In the genomic region with DNA sequence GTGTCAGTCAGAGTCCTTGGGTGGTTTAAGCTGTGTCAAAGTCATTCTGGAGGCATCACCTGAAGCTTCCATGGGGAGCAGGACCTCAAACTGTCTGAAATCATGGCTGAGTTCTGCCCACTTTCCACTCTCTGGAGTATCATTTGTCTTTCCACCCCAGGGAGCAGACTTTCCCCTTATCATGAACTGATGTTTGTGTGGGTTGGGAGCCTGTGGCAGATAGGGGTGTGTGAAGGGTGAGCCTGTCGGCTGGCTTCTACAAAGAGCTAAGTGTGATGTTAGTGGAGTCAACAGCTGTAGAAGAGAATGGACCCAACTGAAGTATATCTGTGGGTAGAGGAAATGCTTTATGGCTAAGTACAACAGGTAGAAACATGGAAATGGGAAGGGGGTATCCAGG, we compare ENCODE assay signal across 22 mouse cellular contexts. TPM values are rescaled to one million over a fixed set of nuclear protein-coding genes. Genes with fewer than 3 reads are reported as not detected.
A peak's percentile ranks its signal among the peaks of the same experiment; 100 is the strongest.
DNase-seq lines count a peak whose midpoint lies in the region; ATAC-seq and TF ChIP-seq lines count a peak whose summit lies in the region.
"Had no signal": no experiment of that assay in that cellular context is flagged by ENCODE, and none has a peak within 500 bp of the region (broad histone marks: within the 10 kb centered on the region; RNA-seq: fewer than 3 reads in every experiment).

No protein-coding gene starts in this region.

- no peaks in the 10 kb centered on the region for H3K79me2 ChIP-seq in MEL (ENCODE audit: control insufficient read depth, insufficient read depth, low read length, poor library complexity)

- 9% methylated on average over 1 of the region's 1 CpGs for WGBS in liver, embryonic 14.5 days (ENCODE audit: insufficient replicate concordance)
- WGBS in stomach, embryonic 15.5 days: 61% methylated on average over 1 of the region's 1 CpGs
- WGBS in midbrain, postnatal 0 days: 100% methylated on average over 1 of the region's 1 CpGs

- H3K27me3 ChIP-seq in MEL (ENCODE audit: control insufficient read depth in 1 of 2, insufficient read depth in 2 of 2, low read length in 2 of 2): no peaks in the 10 kb centered on the region
- H3K27me3 ChIP-seq in erythroblast, embryonic 14.5 days (ENCODE audit: control insufficient read depth): no peaks in the 10 kb centered on the region
- no peaks in the 10 kb centered on the region for H3K27me3 ChIP-seq in liver, embryonic 14.5 days (ENCODE audit: control insufficient read depth, insufficient read depth, low read length)
- H3K27me3 ChIP-seq in stomach, embryonic 15.5 days (replicated peaks): no peaks in the 10 kb centered on the region
- no peaks in the 10 kb centered on the region for H3K27me3 ChIP-seq in midbrain, postnatal 0 days (ENCODE audit: insufficient read depth, low read length)
- H3K27me3 ChIP-seq: embryonic facial prominence, embryonic 15.5 days; midbrain, embryonic 13.5 days had no signal

- peak overlapping the region; percentile 56 for H3K4me2 ChIP-seq in liver, embryonic 14.5 days (ENCODE audit: low read depth)
- no peak overlapping the region for H3K4me2 ChIP-seq in stomach, embryonic 15.5 days
- H3K4me2 ChIP-seq in midbrain, postnatal 0 days (ENCODE audit: low read depth, low read length, poor library complexity, severe bottlenecking): no peak overlapping the region
- H3K4me2 ChIP-seq: embryonic facial prominence, embryonic 15.5 days; forebrain, embryonic 12.5 days; midbrain, embryonic 13.5 days had no signal

- TF ChIP-seq CTCF in MEL (IDR thresholded peaks at IDR 0.05 in 2 of 3, conservative IDR thresholded peaks at IDR 0.05 in 1 of 3; ENCODE audit: control insufficient read depth in 1 of 3, insufficient read depth in 1 of 3, low read depth in 2 of 3, low read length in 3 of 3, poor library complexity in 1 of 3, severe bottlenecking in 1 of 3): no peak
- 0 out of 2 replicates have a peak, but pooled peaks have one; percentile 17 for TF ChIP-seq CTCF in liver, embryonic 14.5 days (IDR thresholded peaks at IDR 0.05; ENCODE audit: low read depth)
- no peak for TF ChIP-seq CTCF in midbrain, postnatal 0 days (IDR thresholded peaks at IDR 0.05)

- H3K4me3 ChIP-seq in MEL (ENCODE audit: control insufficient read depth in 1 of 2, insufficient read depth in 1 of 2, low read depth in 2 of 2, low read length in 2 of 2): no peak overlapping the region
- peak overlapping the region; percentile 30 for H3K4me3 ChIP-seq in erythroblast, embryonic 14.5 days (replicated peaks)
- no peak overlapping the region for H3K4me3 ChIP-seq in liver, embryonic 14.5 days (ENCODE audit: insufficient read depth in 1 of 2, low read depth in 2 of 2, low read length in 2 of 2)
- no peak overlapping the region for H3K4me3 ChIP-seq in stomach, embryonic 15.5 days (replicated peaks)
- no peak overlapping the region for H3K4me3 ChIP-seq in midbrain, postnatal 0 days (ENCODE audit: low read depth, low read length)
- H3K4me3 ChIP-seq: embryonic facial prominence, embryonic 15.5 days; forebrain, embryonic 12.5 days; midbrain, embryonic 13.5 days; myocyte had no signal

- no peak for DNase-seq in MEL (ENCODE audit: low read depth, low spot score)
- no peak for DNase-seq in liver, embryonic 14.5 days (ENCODE audit: low read depth in 3 of 3, low spot score in 3 of 3)
- no peak for DNase-seq in B cell, adult 2 months
- DNase-seq in urinary bladder, postnatal 25 days (ENCODE audit: low spot score): no peak
- no peak for DNase-seq in midbrain, postnatal 0 days (ENCODE audit: low spot score)
- DNase-seq: adrenal gland, postnatal 14 days; cerebellum, adult 9-10 months; gastrocnemius, postnatal 36 days; kidney, postnatal 25 days; layer of hippocampus, postnatal 36 days; lung, adult 18-20 months; lung, postnatal 10 days; right cerebral cortex, adult 18-20 months; right cerebral cortex, postnatal 4 days had no signal

- TF ChIP-seq POLR2A in MEL (IDR thresholded peaks at IDR 0.05; ENCODE audit: control insufficient read depth in 1 of 2, insufficient read depth in 1 of 2, low read depth in 1 of 2, low read length in 2 of 2, poor library complexity in 1 of 2): no peak

- peak; percentile 60 for ATAC-seq in liver, embryonic 14.5 days (ENCODE audit: insufficient read depth)
- peak; percentile 55; the same call in 1 of the 2 replicates for ATAC-seq in stomach, embryonic 15.5 days (ENCODE audit: insufficient read depth, low FRiP score, low read depth)
- no peak for ATAC-seq in midbrain, postnatal 0 days (ENCODE audit: low FRiP score)
- ATAC-seq: hindbrain, embryonic 16.5 days; intestine, embryonic 16.5 days; midbrain, embryonic 13.5 days had no signal

- no peaks in the 10 kb centered on the region for H3K9me3 ChIP-seq in MEL (replicated peaks; ENCODE audit: insufficient read depth, low read length)
- no peaks in the 10 kb centered on the region for H3K9me3 ChIP-seq in erythroblast, embryonic 14.5 days (ENCODE audit: control insufficient read depth, low read length)
- H3K9me3 ChIP-seq in liver, embryonic 14.5 days (ENCODE audit: control insufficient read depth, low read length): no peaks in the 10 kb centered on the region
- H3K9me3 ChIP-seq in stomach, embryonic 15.5 days: no peaks in the 10 kb centered on the region
- H3K9me3 ChIP-seq in midbrain, postnatal 0 days (ENCODE audit: low read length): no peaks in the 10 kb centered on the region
- H3K9me3 ChIP-seq: embryonic facial prominence, embryonic 15.5 days; forebrain, embryonic 12.5 days; midbrain, embryonic 13.5 days had no signal

- TF ChIP-seq EP300 in MEL (IDR thresholded peaks at IDR 0.05; ENCODE audit: low read depth in 1 of 2, low read length in 2 of 2): peak; percentile 23 to 59; a peak in 2 of 4 replicates
- TF ChIP-seq EP300 in liver, embryonic 14.5 days (IDR thresholded peaks at IDR 0.05; ENCODE audit: low read depth): peak; percentile 74

- peaks cover 0 to 37% of the 10 kb centered on the region in 2 experiments; a peak in 2 of 4 replicates for H3K36me3 ChIP-seq in MEL (ENCODE audit: control insufficient read depth in 1 of 2, insufficient read depth in 2 of 2, low read length in 2 of 2)
- peaks cover 2% of the 10 kb centered on the region; the same call in 1 of the 2 replicates for H3K36me3 ChIP-seq in erythroblast, embryonic 14.5 days (ENCODE audit: control insufficient read depth)
- H3K36me3 ChIP-seq in liver, embryonic 14.5 days (replicated peaks; ENCODE audit: control insufficient read depth, insufficient read depth, low read depth): no peaks in the 10 kb centered on the region
- no peaks in the 10 kb centered on the region for H3K36me3 ChIP-seq in stomach, embryonic 15.5 days
- no peaks in the 10 kb centered on the region for H3K36me3 ChIP-seq in midbrain, postnatal 0 days (ENCODE audit: insufficient read depth, low read length)
- H3K36me3 ChIP-seq: embryonic facial prominence, embryonic 15.5 days; forebrain, embryonic 12.5 days; midbrain, embryonic 13.5 days had no signal

- H3K27ac ChIP-seq in MEL (ENCODE audit: control insufficient read depth, low read depth, low read length): no peak overlapping the region
- peak overlapping the region; percentile 88 for H3K27ac ChIP-seq in liver, embryonic 14.5 days
- H3K27ac ChIP-seq in stomach, embryonic 15.5 days: no peak overlapping the region
- H3K27ac ChIP-seq in midbrain, postnatal 0 days (ENCODE audit: low read depth, low read length): no peak overlapping the region
- H3K27ac ChIP-seq: embryonic facial prominence, embryonic 15.5 days; forebrain, embryonic 12.5 days; midbrain, embryonic 13.5 days had no signal

- peaks cover 5 to 43% of the 10 kb centered on the region in 2 experiments for H3K4me1 ChIP-seq in MEL (ENCODE audit: control insufficient read depth in 1 of 2, insufficient read depth in 2 of 2, low read length in 2 of 2)
- peaks cover 93% of the 10 kb centered on the region for H3K4me1 ChIP-seq in erythroblast, embryonic 14.5 days (ENCODE audit: control insufficient read depth)
- H3K4me1 ChIP-seq in liver, embryonic 14.5 days (replicated peaks; ENCODE audit: control insufficient read depth in 2 of 2, insufficient read depth in 2 of 2, low read length in 1 of 2): peaks cover 73% of the 10 kb centered on the region in 2 experiments
- no peaks in the 10 kb centered on the region; the same call in 1 of the 2 replicates for H3K4me1 ChIP-seq in stomach, embryonic 15.5 days
- no peaks in the 10 kb centered on the region for H3K4me1 ChIP-seq in midbrain, postnatal 0 days (ENCODE audit: insufficient read depth, low read length)

- no peak overlapping the region for H3K9ac ChIP-seq in MEL (ENCODE audit: control insufficient read depth, low read depth, low read length, poor library complexity, severe bottlenecking)
- H3K9ac ChIP-seq in liver, embryonic 14.5 days (replicated peaks): peak overlapping the region; percentile 53
- no peak overlapping the region for H3K9ac ChIP-seq in stomach, embryonic 15.5 days
- no peak overlapping the region for H3K9ac ChIP-seq in midbrain, postnatal 0 days (replicated peaks; ENCODE audit: low read length, poor library complexity, severe bottlenecking)
- H3K9ac ChIP-seq: embryonic facial prominence, embryonic 15.5 days; forebrain, embryonic 12.5 days; midbrain, embryonic 13.5 days had no signal

- no peak for TF ChIP-seq RAD21 in MEL (IDR thresholded peaks at IDR 0.05; ENCODE audit: low read depth, low read length)

TF ChIP-seq in MEL, 35 proteins besides CTCF, POLR2A, EP300 and RAD21 (continues in another document):
- TF ChIP-seq ZNF384 (IDR thresholded peaks at IDR 0.05; ENCODE audit: low read depth, low read length): no peak
- TF ChIP-seq NRF1 (IDR thresholded peaks at IDR 0.05; ENCODE audit: insufficient read depth, low read depth, low read length, poor library complexity, severe bottlenecking): no peak
- 0 out of 2 replicates have a peak, but pooled peaks have one; percentile 5 for TF ChIP-seq TAL1 (IDR thresholded peaks at IDR 0.05; ENCODE audit: low read length)
- no peak for TF ChIP-seq POLR2AphosphoS5 (IDR thresholded peaks at IDR 0.05; ENCODE audit: borderline replicate concordance, low read depth, low read length)
- TF ChIP-seq USF1 (IDR thresholded peaks at IDR 0.05; ENCODE audit: low read depth, low read length): no peak
- TF ChIP-seq HCFC1 (IDR thresholded peaks at IDR 0.05; ENCODE audit: low read depth, low read length): no peak
- TF ChIP-seq MYC (IDR thresholded peaks at IDR 0.05; ENCODE audit: low read depth, low read length): no peak
- peak; percentile 56 for TF ChIP-seq GATA1 (IDR thresholded peaks at IDR 0.05; ENCODE audit: low read depth, low read length)
- no peak for TF ChIP-seq E2F4 (IDR thresholded peaks at IDR 0.05; ENCODE audit: borderline replicate concordance, low read depth, low read length)

RNA-seq across cellular contexts. Expression of a gene that starts 53.5 kb away (rescaled TPM):
- 5.4 and 7.8 TPM in 2 replicates for total RNA-seq in MEL (2012; rRNA removed)
- 10 to 100 TPM in 1 of 2 experiments, not detected in 1; 13.4 TPM for polyA plus RNA-seq in MEL (2012; ENCODE audit: insufficient read depth in 1 of 2, insufficient read length in 2 of 2, low read depth in 1 of 2, low replicate concordance in 2 of 2, missing spikeins in 1 of 2)
- 9.3 and 12.9 TPM in 2 replicates for polyA plus RNA-seq in erythroblast, embryonic 14.5 days (2012)
- polyA plus RNA-seq in liver, embryonic 14.5 days (2012; rRNA removed): 5.6 and 7.0 TPM in 2 replicates
- 17.1 and 19.2 TPM in 2 replicates for polyA plus RNA-seq in liver, embryonic 14.5 days (2014; fragmentation: Nextera tagmentation; extraction: Ambion mirVana)
- polyA plus RNA-seq in stomach, embryonic 15.5 days (2015; fragmentation: Nextera tagmentation; extraction: Ambion mirVana): 7.2 TPM in 2 replicates
- total RNA-seq in midbrain, postnatal 0 days (2014; rRNA removed): 5.7 and 6.4 TPM in 2 replicates
- 0.82 and 1.6 TPM in 2 replicates for polyA plus RNA-seq in midbrain, postnatal 0 days (2015; fragmentation: Nextera tagmentation; extraction: Ambion mirVana)
